Mouse (Mus musculus): Measurements from ENCODE around the gene Tns3.

GRCm38 (mm10) chr11:8495801-8496200, 168.5 kb downstream of the Tns3 start:
- TF ChIP-seq POLR2A (IDR thresholded peaks at IDR 0.05; ENCODE audit: extremely low read depth, insufficient read depth, low read length) (no peak), CTCF (IDR thresholded peaks at IDR 0.05; ENCODE audit: extremely low read depth, insufficient read depth, low read length) (no peak)
